Mouse (Mus musculus) left cerebral cortex, postnatal 36 days (tissue): ENCODE measurements around the gene P2rx5. TPM values are rescaled to one million over a fixed set of nuclear protein-coding genes. Genes with fewer than 3 reads are reported as not detected.

Experiments used
- DNase-seq, 2 experiments: peaks; one replicate each; pipeline ENCODE4 v3.0.0; 2021 to 2022; ENCODE audit warnings: low spot score in 2 of 2, mixed read lengths in 1 of 2
- intact Hi-C: fragments of 180-260 bp; cut with DNase I; formaldehyde crosslinking; loops from one replicate; pipeline ENCODE4 v1.15.1; 2025
- total RNA-seq, 2 experiments: library from RNA; stranded (reverse); gene quantifications; 2 replicates each; pipeline ENCODE4 v1.2.3; 2021

P2rx5 gene
- total RNA-seq, 2 experiments from 2014 or later: 0.54 to 0.72 TPM

DNA sequence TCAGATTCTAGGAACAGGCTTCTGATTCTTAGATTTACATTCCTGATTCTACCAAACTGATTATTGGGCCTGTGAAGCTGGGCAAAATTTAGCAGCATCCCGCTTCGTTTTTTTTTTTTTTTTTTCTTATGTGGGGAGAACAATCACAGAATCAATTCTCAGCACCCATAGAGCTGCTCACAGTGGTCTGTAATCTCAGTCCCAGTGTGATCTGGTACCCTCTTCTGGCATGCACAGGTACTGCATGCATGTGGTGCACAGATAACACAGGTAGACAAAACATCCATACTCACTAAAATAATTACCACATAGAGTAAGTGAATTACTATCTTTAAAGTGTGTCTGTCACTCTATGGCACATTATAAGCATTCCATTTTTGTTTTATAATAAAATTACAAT lies 47.4 kb downstream of the P2rx5 start:
- intact Hi-C loops: no loop called here
- no peak for DNase-seq

DNA sequence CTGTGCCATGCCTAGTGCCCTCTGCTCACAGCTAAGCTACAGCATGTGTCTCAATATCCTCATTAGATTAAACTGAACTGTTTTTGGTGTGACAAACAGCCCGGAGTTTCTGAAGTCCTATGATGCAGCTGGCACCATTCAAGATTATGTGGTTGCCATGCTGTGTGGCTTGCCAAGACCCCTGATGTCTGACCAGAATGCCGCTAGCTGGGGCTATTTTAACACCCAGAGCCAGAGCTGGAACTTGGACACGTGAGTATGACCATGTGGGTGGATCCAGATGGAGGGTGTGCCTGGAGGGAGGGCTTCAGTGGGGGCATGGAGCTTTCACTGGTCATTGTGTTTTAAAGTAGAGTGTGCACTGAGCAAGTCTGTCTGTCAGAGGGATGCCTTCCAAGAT lies 53.7 kb downstream of the P2rx5 start:
- DNase-seq: no peak

GRCm38 (mm10) chr11:73219671-73220070 lies 59.5 kb downstream of the P2rx5 start:
- intact Hi-C loops: no loop called here
- DNase-seq: no peak

More for the DNA sequence above, 53.7 kb downstream of the P2rx5 start:
- intact Hi-C loops: no loop called here

DNA sequence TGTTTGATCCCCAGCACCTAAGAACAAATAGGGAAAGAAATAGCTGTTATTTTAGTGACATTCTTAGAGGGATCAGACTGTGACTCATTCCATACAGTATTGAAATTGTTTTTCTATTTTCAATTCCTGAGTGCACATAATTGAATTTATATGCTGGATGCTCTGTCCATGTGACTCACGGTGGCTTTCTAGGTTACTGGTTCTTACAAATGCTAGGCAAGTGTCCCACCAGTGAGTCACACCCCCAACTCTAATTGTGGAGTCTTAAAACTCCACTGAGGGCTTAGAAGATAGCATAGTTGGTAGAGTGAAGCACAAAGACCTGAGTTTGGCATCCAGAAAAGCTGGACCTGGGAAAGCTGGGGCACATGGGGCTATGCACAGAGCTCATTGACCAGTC lies 60.4 kb downstream of the P2rx5 start:
- intact Hi-C loops: no loop called here
- no peak for DNase-seq

Other genes with a start within 250 kb of the P2rx5 start
- gene Atp2a3, start 199.3 kb upstream of the P2rx5 start, total RNA-seq: 1 to 10 TPM; 5.9 to 6.0 TPM
- gene P2rx1, start 161.3 kb upstream of the P2rx5 start, total RNA-seq: under 1 TPM; 0.36 to 0.62 TPM
- gene Camkk1, start 141.4 kb upstream of the P2rx5 start, total RNA-seq: 100 to 1,000 TPM; 102 to 106 TPM
- gene Ncbp3, start 112.6 kb upstream of the P2rx5 start, total RNA-seq: 10 to 100 TPM in 1 of 2 experiments, 1 to 10 TPM in 1; 7.5 to 10.6 TPM
- under 1 TPM; 0.14 to 0.17 TPM for gene Itgae, start 69.8 kb upstream of the P2rx5 start, total RNA-seq
- under 1 TPM; 0.18 to 0.25 TPM for gene Haspin, start 22.1 kb upstream of the P2rx5 start, total RNA-seq
- 10 to 100 TPM; 54.4 to 58.8 TPM for gene Emc6, start 16.6 kb downstream of the P2rx5 start, total RNA-seq
- gene Tax1bp3, start 16.7 kb downstream of the P2rx5 start, total RNA-seq: 1 to 10 TPM; 6.9 to 9.3 TPM
- gene Ctns, start 38.6 kb downstream of the P2rx5 start, total RNA-seq: 10 to 100 TPM; 15.4 to 24.9 TPM
- gene Shpk, start 39.0 kb downstream of the P2rx5 start, total RNA-seq: 1 to 10 TPM; 3.1 TPM
- not detected for gene Trpv1, start 73.9 kb downstream of the P2rx5 start, total RNA-seq
- under 1 TPM; 0.35 to 0.39 TPM for gene Trpv3, start 107.0 kb downstream of the P2rx5 start, total RNA-seq
- 10 to 100 TPM; 12.0 to 17.3 TPM for gene Aspa, start 169.2 kb downstream of the P2rx5 start, total RNA-seq
- gene Gm49340, start 169.3 kb downstream of the P2rx5 start, total RNA-seq: not detected
- not detected for gene Spata22, start 169.3 kb downstream of the P2rx5 start, total RNA-seq
- not detected for gene Olfr20, start 190.4 kb downstream of the P2rx5 start, total RNA-seq
- gene Olfr376, start 210.8 kb downstream of the P2rx5 start, total RNA-seq: not detected
- gene Olfr1, start 239.2 kb downstream of the P2rx5 start, total RNA-seq: not detected